In genomic region chr12:81633246-81633645, GRCm38 (mm10) we compare ENCODE assay signal across 15 mouse cellular contexts. TPM values are rescaled to one million over a fixed set of nuclear protein-coding genes. Genes with fewer than 3 reads are reported as not detected.
DNase-seq lines count a peak whose midpoint lies in the region; ATAC-seq and TF ChIP-seq lines count a peak whose summit lies in the region.
"Had no signal": no experiment of that assay in that cellular context is flagged by ENCODE, and none has a peak within 500 bp of the region (broad histone marks: within the 10 kb centered on the region; RNA-seq: fewer than 3 reads in every experiment).

No protein-coding gene starts in this region.

- H3K4me3 ChIP-seq in hindbrain, embryonic 12.5 days = no peak overlapping the region
- no peak overlapping the region for H3K4me3 ChIP-seq in hindbrain, embryonic 11.5 days (ENCODE audit: low read depth, low read length)
- peak overlapping the region; percentile 71; the same call in 1 of the 2 replicates for H3K4me3 ChIP-seq in forebrain, embryonic 13.5 days
- peak overlapping the region; percentile 89 for H3K4me3 ChIP-seq in hindbrain, embryonic 15.5 days
- H3K4me3 ChIP-seq in myocyte = peak overlapping the region; percentile 75

- H3K27me3 ChIP-seq in hindbrain, embryonic 12.5 days = peaks cover 34% of the 10 kb centered on the region
- 0 out of 2 replicates have a peak, but pooled peaks cover 3% of the 10 kb centered on the region for H3K27me3 ChIP-seq in hindbrain, embryonic 11.5 days (ENCODE audit: control insufficient read depth, insufficient read depth, low read length)
- 0 out of 2 replicates have a peak, but pooled peaks cover 2% of the 10 kb centered on the region for H3K27me3 ChIP-seq in forebrain, embryonic 13.5 days
- peaks cover 3% of the 10 kb centered on the region; the same call in 1 of the 2 replicates for H3K27me3 ChIP-seq in hindbrain, embryonic 15.5 days
- no peaks in the 10 kb centered on the region for H3K27me3 ChIP-seq in myocyte (ENCODE audit: control insufficient read depth, insufficient read depth, insufficient read length)

- WGBS in hindbrain, embryonic 12.5 days = 69% methylated on average over 2 of the region's 2 CpGs
- 78% methylated on average over 2 of the region's 2 CpGs for WGBS in hindbrain, embryonic 11.5 days
- 83% methylated on average over 2 of the region's 2 CpGs for WGBS in forebrain, embryonic 13.5 days
- whole genome bisulfite sequencing in hindbrain, embryonic 15.5 days = 89% methylated on average over 2 of the region's 2 CpGs

- H3ac ChIP-seq in myocyte (ENCODE audit: control insufficient read depth, insufficient read length) = no peak overlapping the region

- no peak overlapping the region for H3K27ac ChIP-seq in hindbrain, embryonic 12.5 days
- no peak overlapping the region for H3K27ac ChIP-seq in hindbrain, embryonic 11.5 days (ENCODE audit: low read depth, low read length)
- no peak overlapping the region for H3K27ac ChIP-seq in forebrain, embryonic 13.5 days
- H3K27ac ChIP-seq in hindbrain, embryonic 15.5 days (replicated peaks) = no peak overlapping the region

- no peak for TF ChIP-seq POLR2A in myocyte (IDR thresholded peaks at IDR 0.05; ENCODE audit: insufficient read length, low read depth)

- H3K4me2 ChIP-seq in hindbrain, embryonic 12.5 days (replicated peaks) = peak overlapping the region; percentile 68; the same call in 1 of the 2 replicates
- no peak overlapping the region for H3K4me2 ChIP-seq in hindbrain, embryonic 11.5 days (replicated peaks; ENCODE audit: low read depth, low read length)
- H3K4me2 ChIP-seq in forebrain, embryonic 13.5 days = peak overlapping the region; percentile 71
- H3K4me2 ChIP-seq in hindbrain, embryonic 15.5 days = peak overlapping the region; percentile 90
- H3K4me2 ChIP-seq in myocyte (ENCODE audit: low read depth) = peak overlapping the region; percentile 77
- H3K4me2 ChIP-seq: liver, embryonic 11.5 days had no signal

- peaks cover 37% of the 10 kb centered on the region for H3K79me2 ChIP-seq in myocyte (ENCODE audit: control insufficient read depth, insufficient read depth)

- no peaks in the 10 kb centered on the region for H3K36me3 ChIP-seq in hindbrain, embryonic 12.5 days
- no peaks in the 10 kb centered on the region for H3K36me3 ChIP-seq in hindbrain, embryonic 11.5 days (ENCODE audit: control insufficient read depth, insufficient read depth, low read length)
- H3K36me3 ChIP-seq in forebrain, embryonic 13.5 days (ENCODE audit: poor library complexity, severe bottlenecking) = no peaks in the 10 kb centered on the region
- no peaks in the 10 kb centered on the region for H3K36me3 ChIP-seq in hindbrain, embryonic 15.5 days
- peaks cover 7% of the 10 kb centered on the region for H3K36me3 ChIP-seq in myocyte (ENCODE audit: control insufficient read depth, insufficient read depth)

- H3K4me1 ChIP-seq in hindbrain, embryonic 12.5 days = peaks cover 16% of the 10 kb centered on the region
- peaks cover 3% of the 10 kb centered on the region; the same call in 1 of the 2 replicates for H3K4me1 ChIP-seq in hindbrain, embryonic 11.5 days (replicated peaks; ENCODE audit: control insufficient read depth, insufficient read depth, low read length)
- H3K4me1 ChIP-seq in forebrain, embryonic 13.5 days = peaks cover 22% of the 10 kb centered on the region
- peaks cover 29% of the 10 kb centered on the region for H3K4me1 ChIP-seq in hindbrain, embryonic 15.5 days (replicated peaks)

- no peak for ATAC-seq in hindbrain, embryonic 12.5 days (ENCODE audit: low FRiP score)
- ATAC-seq in hindbrain, embryonic 11.5 days (ENCODE audit: low FRiP score) = no peak
- no peak for ATAC-seq in forebrain, embryonic 13.5 days
- ATAC-seq in hindbrain, embryonic 15.5 days (ENCODE audit: low FRiP score, low read depth) = no peak
- ATAC-seq: intestine, postnatal 0 days had no signal

- no peak overlapping the region for H3K9ac ChIP-seq in hindbrain, embryonic 12.5 days
- no peak overlapping the region for H3K9ac ChIP-seq in hindbrain, embryonic 11.5 days (ENCODE audit: low read depth, low read length)
- no peak overlapping the region for H3K9ac ChIP-seq in forebrain, embryonic 13.5 days
- peak overlapping the region; percentile 13; the same call in 1 of the 2 replicates for H3K9ac ChIP-seq in hindbrain, embryonic 15.5 days

- no peak for DNase-seq in hindbrain, embryonic 11.5 days (ENCODE audit: low spot score)
- DNase-seq in yolk sac, embryonic 10.5 days (ENCODE audit: low spot score) = no peak
- no peak for DNase-seq in layer of hippocampus, adult 9-11 months
- DNase-seq: cerebellum, postnatal 25 days; heart, postnatal 14 days; kidney, postnatal 14 days; left cerebral cortex, postnatal 4 days; right cerebral cortex, postnatal 25 days; thymus, postnatal 36 days had no signal

- H3K9me3 ChIP-seq in hindbrain, embryonic 12.5 days (replicated peaks) = no peaks in the 10 kb centered on the region
- H3K9me3 ChIP-seq in hindbrain, embryonic 11.5 days (ENCODE audit: control insufficient read depth, low read length) = no peaks in the 10 kb centered on the region
- no peaks in the 10 kb centered on the region for H3K9me3 ChIP-seq in forebrain, embryonic 13.5 days (replicated peaks)
- no peaks in the 10 kb centered on the region for H3K9me3 ChIP-seq in hindbrain, embryonic 15.5 days

TF ChIP-seq in myocyte, 11 proteins besides CTCF, POLR2A, EP300 and RAD21:
- TF ChIP-seq MAX (IDR thresholded peaks at IDR 0.05; ENCODE audit: low read depth) (no peak), TCF3 (IDR thresholded peaks at IDR 0.05; ENCODE audit: insufficient read length, low read depth) (no peak)

RNA-seq across cellular contexts. Expression of gene Ttc9, which starts 2.2 kb away (rescaled TPM):
- polyA plus RNA-seq in hindbrain, embryonic 12.5 days (2016; fragmentation: Nextera tagmentation; extraction: Ambion mirVana) = 5.5 and 6.3 TPM in 2 replicates
- polyA plus RNA-seq in hindbrain, embryonic 11.5 days (2014; fragmentation: Nextera tagmentation; extraction: Ambion mirVana) = 1.3 and 2.1 TPM in 2 replicates
- polyA plus RNA-seq in forebrain, embryonic 13.5 days (2015; fragmentation: Nextera tagmentation; extraction: Ambion mirVana) = 7.1 and 7.2 TPM in 2 replicates
- 18.4 and 20.6 TPM in 2 replicates for polyA plus RNA-seq in hindbrain, embryonic 15.5 days (2015; fragmentation: Nextera tagmentation; extraction: Ambion mirVana)
- polyA plus RNA-seq in myocyte (2012; fragmentation: generic; extraction: Trizol) = 31.2 TPM

RNA-seq across cellular contexts. Expression of gene Med6, which starts 38.4 kb away (rescaled TPM):
- 62.1 and 65.5 TPM in 2 replicates for polyA plus RNA-seq in hindbrain, embryonic 12.5 days (2016; fragmentation: Nextera tagmentation; extraction: Ambion mirVana)
- polyA plus RNA-seq in hindbrain, embryonic 11.5 days (2014; fragmentation: Nextera tagmentation; extraction: Ambion mirVana) = 72.0 and 84.6 TPM in 2 replicates
- polyA plus RNA-seq in forebrain, embryonic 13.5 days (2015; fragmentation: Nextera tagmentation; extraction: Ambion mirVana) = 67.3 and 67.4 TPM in 2 replicates
- polyA plus RNA-seq in hindbrain, embryonic 15.5 days (2015; fragmentation: Nextera tagmentation; extraction: Ambion mirVana) = 39.4 and 42.4 TPM in 2 replicates
- polyA plus RNA-seq in myocyte (2012; fragmentation: generic; extraction: Trizol) = 25.9 TPM

Comparison
In these comparisons a context has a peak if more than half of its experiments do, and no peak if none do; other contexts are left out.
1. H3K4me3 ChIP-seq: peak in forebrain, embryonic 13.5 days (single experiment), hindbrain, embryonic 15.5 days (single experiment) and myocyte (single experiment); none in hindbrain, embryonic 12.5 days (single experiment) and hindbrain, embryonic 11.5 days (single experiment).